Mouse (Mus musculus) spleen, adult 12 weeks (tissue): ENCODE results near the gene Acot7.
A peak's percentile ranks its signal among the peaks of the same experiment; 100 is the strongest.
"Not testable (repeated sequence)": the region's sequence is repeated elsewhere in the genome, so short reads cannot be mapped to it uniquely, and the experiment has no call there.

ENCODE experiments used
- DNase-seq: peaks from one replicate; pipeline ENCODE4 v3.0.0; 2022; ENCODE audit warnings: low spot score

Acot7 gene

DNA sequence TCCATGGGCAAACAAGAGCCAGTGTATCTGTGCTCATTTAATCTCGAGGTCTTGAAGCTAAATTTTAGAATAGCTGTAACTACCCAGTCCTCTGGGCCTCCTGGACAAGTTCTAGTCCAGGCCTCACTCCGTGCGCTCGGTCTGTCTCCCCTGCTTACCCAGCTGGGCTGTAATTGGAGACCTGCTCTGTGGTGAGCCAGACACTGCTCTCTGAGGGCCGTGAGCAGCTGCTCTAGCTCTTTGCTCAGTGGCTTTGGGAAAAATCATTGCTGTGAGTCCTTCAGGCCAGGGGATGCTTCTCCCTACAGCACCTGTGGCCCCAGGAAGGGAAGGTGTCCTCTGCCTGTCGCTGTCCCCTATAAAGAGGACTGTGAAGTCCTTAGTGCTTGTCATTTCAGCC lies 28.3 kb downstream of the Acot7 start:
- no peak for DNase-seq

GRCm38 (mm10) chr4:152209623-152210022 lies 31.7 kb downstream of the Acot7 start:
- no peak for DNase-seq

- no peak for DNase-seq
These were observed 34.2 kb downstream of the Acot7 start for GRCm38 (mm10) chr4:152212091-152212505.

DNA sequence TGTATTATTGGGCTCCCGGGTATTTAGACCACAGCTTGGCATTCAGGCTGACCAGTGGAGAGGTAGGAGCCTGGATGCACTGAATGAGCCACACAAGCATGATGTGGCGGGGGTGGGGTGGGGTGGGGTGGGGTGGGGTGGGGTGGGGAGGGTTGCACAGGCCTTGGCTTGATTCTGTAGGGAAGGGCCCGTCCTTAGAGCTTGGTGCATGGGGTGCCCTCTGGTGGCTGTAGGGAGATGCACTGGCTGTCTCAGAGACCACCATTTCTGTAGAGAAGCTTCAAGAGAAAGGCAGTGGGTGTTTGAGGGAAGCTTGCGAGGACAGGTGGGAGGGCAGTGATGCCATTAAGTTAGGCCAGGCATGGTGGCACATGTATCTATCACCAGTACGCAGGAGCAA lies 34.6 kb downstream of the Acot7 start:
- no peak for DNase-seq

DNA sequence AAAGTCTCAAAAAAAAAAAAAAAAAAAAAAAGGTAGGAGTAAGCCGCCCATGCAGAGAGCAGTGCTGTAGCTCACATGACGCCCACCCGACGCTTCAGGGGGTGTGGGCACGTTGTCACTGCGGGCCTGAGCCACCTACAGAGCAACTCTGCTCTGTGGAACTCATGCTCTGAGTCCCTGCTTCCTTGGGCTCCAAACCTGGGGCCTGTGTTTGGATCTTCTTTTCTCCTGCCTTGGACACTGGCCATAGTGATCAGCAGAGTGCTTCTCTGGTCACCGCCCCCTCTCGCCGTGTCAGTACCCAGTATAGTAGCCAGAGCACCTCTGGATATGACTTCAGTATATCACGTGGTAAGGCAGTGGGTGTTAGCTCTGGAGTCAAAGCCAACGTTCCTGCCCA lies 35.0 kb downstream of the Acot7 start:
- no peak for DNase-seq

- DNase-seq, result peak; percentile 74
These were observed 36.0 kb downstream of the Acot7 start for GRCm38 (mm10) chr4:152213760-152214480.

DNA sequence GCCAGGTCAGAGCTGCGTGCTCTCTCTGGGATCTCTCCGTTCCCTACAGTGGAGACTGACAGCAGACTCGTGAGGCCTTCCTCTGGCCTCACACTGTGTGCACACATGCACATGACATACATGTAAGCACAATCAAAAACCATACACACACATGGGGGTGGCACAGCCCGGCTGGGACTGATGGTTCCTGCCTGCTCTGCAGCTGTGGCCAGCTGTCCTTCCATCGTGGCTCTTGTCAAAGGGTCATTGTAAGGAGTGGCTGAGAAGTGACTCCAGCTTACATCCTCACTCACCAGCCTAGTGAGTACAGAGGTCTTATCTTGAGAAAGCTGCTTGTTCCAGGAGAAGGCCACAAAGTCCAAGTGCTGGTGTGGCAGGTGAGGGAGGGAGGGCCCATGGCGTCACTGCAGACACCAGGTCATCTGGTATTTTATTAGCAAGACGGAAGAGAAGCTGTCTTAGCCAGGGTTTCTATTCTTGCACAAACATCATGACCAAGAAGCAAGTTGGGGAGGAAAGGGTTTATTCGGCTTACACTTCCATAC lies 37.0 kb downstream of the Acot7 start:
- DNase-seq, result no peak

DNA sequence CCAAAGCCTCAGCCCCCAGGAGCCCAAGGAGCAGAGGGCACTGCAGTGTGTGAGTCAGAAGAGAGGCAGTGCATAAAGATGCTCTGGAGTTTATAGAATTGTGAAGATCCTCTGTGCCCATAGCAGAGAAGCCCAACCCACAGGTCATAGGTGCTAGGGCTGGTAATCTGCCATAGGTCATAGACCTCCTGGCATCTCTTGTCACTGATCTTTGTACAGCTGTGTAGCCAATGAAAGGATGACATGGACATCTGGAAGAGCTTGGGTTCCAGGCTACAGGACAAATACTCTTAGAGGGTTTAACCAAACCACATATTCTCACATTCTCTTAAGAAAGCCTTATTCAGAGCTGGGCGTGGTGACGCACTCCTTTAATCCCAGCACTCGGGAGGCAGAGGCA lies 41.7 kb downstream of the Acot7 start:
- no peak for DNase-seq

GRCm38 (mm10) chr4:152220771-152221410 lies 43.0 kb downstream of the Acot7 start:
- no peak for DNase-seq

GRCm38 (mm10) chr4:152221411-152221887 lies 43.5 kb downstream of the Acot7 start:
- DNase-seq, result no peak

GRCm38 (mm10) chr4:152222111-152222510 lies 44.2 kb downstream of the Acot7 start:
- no peak for DNase-seq

DNA sequence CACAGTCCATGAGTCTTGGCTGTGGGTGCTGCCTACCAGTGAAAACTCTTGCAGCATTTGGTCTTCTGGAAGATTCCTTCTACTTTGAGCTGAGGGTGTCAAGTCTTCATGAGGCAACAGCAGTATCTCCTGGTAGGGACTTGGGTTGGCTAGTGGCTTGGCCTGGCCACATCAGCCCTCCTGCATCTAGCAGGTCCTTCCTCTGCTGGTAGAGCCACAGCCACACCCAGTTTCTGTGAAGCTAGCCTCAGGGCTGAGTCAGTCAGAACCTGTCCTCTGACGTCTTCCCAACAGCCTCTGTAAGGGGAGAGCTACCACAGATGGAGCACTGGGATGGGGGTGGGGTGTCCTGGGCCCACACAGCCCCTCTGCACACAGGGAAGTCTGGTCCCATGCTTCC lies 44.6 kb downstream of the Acot7 start:
- no peak for DNase-seq

DNA sequence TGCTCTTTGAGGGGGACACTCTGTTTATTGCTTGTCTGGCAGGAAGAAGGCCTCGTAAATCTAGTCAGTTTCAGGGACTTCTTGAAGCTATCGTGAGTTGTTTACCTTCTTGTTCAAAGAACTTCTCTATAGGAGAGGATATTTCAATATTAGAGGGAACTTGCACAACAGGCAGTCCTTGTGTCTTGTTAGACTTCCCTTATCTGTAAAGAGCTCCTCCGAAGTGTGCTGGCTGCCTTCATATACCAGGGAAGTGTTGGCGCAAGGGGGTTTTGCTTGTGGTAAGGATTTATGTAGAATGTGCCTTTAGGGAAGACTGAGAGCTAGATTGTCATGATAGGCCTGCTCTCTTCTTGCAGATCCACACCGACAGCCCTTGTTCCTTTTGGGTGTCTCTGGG lies 46.2 kb downstream of the Acot7 start:
- no peak for DNase-seq

- DNase-seq, result no peak
These were observed 49.1 kb downstream of the Acot7 start for GRCm38 (mm10) chr4:152226901-152227486.

- no peak for DNase-seq
These were observed 50.0 kb downstream of the Acot7 start for GRCm38 (mm10) chr4:152227749-152228527.

DNA sequence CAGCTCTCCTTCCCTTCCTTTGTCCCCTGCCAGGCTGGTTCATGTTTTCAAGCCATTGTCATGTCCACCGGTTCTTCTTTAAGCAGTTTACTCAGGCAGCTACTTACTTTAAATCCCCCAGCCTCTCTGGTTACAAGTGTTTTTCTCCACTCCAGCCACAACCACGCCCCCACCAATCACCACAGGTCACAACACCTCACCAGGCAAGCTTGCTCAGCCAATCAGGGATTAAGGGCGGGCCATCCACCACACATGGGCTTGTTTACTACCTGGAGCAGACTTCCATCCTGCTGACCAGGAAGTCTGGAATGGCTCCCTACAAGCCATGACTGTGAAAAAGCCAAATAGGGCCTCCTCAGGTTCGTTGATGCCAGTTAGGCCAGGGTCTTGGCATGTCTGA lies 52.4 kb downstream of the Acot7 start:
- not testable (repeated sequence) for DNase-seq

DNA sequence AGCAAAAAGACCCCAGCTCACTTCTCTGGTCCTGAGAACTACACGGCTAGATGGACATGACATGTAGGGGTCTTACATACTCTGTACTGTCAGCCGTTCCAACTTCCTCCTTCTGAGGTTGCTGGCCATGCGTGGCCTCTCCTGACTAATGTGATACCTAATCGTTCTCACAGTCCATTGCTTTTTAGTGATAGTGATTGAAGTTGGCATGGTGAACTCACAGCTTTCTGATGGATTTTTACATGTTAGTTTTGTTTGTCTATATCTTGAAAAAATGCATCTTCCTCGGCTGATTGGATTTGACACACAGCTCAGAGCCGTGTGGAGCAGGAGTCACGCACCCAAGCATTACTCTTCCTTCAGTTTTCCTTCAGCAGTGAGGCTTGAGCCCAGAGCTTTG lies 53.4 kb downstream of the Acot7 start:
- no peak for DNase-seq

DNA sequence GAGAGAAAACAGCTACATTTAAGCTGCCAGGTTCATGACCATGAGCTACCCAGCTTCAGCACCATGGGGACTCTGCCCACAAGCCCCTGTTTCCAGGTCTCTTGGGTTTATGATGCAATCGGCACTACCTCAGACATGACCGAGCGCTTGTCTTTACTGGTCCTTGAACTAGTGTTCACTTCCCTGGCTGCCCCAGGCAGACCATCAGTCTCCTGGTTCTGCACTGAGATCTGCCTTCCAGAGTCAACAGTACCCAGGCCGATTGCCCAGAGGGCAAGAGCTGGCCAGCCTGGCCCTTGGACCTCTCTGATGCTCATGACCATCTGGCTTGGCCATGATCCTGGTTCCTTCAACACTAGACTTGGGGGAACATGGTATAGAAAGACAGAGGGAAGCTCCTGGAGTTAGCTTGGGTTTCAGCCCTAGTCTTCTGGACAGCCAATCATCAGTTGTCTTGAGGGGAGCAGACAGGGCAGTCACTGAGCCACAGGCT lies 54.5 kb downstream of the Acot7 start:
- DNase-seq, result no peak

DNA sequence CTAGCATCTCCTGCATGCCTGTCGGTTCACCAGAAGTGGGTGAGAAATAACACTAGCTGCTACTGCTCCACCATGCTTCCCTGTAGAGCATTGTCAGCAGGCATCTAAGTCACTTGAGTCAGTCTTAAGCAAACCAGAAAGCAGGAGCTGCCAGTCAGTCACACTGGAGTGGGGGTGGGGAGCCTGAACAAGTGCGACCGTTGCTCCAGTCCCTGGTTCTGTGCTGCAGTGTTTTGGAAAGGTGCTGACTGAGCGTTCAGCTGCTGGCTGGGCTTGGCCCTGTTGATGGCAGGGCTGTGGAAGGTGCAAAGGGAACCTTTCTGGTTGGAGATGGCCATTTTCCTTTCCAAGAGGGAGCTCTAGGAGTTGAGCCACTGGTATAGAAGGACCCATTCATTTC lies 62.0 kb downstream of the Acot7 start:
- DNase-seq, result no peak

GRCm38 (mm10) chr4:152243241-152243891 lies 65.4 kb downstream of the Acot7 start:
- no peak for DNase-seq

GRCm38 (mm10) chr4:152243969-152244368 lies 66.0 kb downstream of the Acot7 start:
- no peak for DNase-seq
